Mouse (Mus musculus): ENCODE results near the gene Paxx. TPM values are rescaled to one million over a fixed set of nuclear protein-coding genes. Genes with fewer than 3 reads are reported as not detected.

Paxx gene
- polyA plus RNA-seq, 1 experiment from 2014 or later: 9.1 TPM

GRCm38 (mm10) chr2:25498622-25499478 lies 38.0 kb upstream of the Paxx start:
- H3K27ac ChIP-seq: no peak overlapping the region
- H3K9ac ChIP-seq: no peak overlapping the region
- H3K36me3 ChIP-seq: peaks cover 10% of the 10 kb centered on the region
- H3K9me3 ChIP-seq (replicated peaks): no peaks in the 10 kb centered on the region
- peaks cover 53% of the 10 kb centered on the region for H3K4me1 ChIP-seq
- ATAC-seq: no peak
- 48% methylated on average over 15 of the region's 15 CpGs for WGBS (ENCODE audit: insufficient replicate concordance)
- H3K4me2 ChIP-seq: no peak overlapping the region
- 0 out of 2 replicates have a peak, but pooled peaks cover under 1% of the 10 kb centered on the region for H3K27me3 ChIP-seq (replicated peaks)
- no peak overlapping the region for H3K4me3 ChIP-seq

DNA sequence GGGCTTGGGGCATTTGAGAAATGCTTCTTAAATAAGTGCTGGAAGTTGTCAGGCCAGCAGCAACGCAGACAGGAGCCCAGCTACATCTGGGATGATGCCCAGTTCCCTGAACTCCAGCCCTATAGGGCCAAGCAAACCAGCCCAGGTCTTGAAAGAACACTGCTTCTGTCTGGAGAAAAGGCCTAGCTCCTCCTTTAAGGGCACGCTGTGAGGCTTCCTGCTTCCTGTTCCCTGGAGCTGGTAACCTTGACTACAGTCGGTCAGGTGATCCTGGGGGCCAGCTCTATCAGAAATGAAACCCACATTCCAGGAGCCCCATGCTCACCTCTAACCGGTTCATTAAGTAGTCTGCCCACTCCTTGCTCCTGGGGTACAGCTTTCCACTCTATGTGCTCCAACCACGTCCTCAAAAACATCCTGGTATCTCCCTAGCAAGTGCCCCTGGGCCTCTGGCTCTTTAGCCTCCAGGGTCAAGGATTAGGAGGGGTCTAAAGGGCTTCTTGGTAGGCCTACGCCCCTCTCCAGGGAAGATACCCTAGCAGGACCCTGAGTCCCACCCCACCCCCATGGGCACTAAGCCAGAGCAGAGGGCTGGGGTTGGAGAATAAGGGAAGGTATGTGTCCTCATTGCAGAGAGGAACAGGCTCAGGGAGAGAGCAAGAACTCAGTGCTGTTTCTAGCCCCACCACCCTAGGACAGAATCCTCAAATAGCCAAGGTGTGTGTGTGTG lies 37.1 kb upstream of the Paxx start:
- 48% methylated on average over 6 of the region's 6 CpGs for WGBS (ENCODE audit: insufficient replicate concordance)
- Histone ChIP-seq H3K4me2 (no peak overlapping the region), H3K36me3 (peaks cover 2% of the 10 kb centered on the region; the same call in 1 of the 2 replicates), H3K9ac (no peak overlapping the region), H3K27me3 (replicated peaks) (0 out of 2 replicates have a peak, but pooled peaks cover 6% of the 10 kb centered on the region), H3K4me1 (peaks cover 44% of the 10 kb centered on the region), H3K4me3 (no peak overlapping the region), H3K27ac (no peak overlapping the region), H3K9me3 (replicated peaks) (no peaks in the 10 kb centered on the region)
- ATAC-seq: no peak

GRCm38 (mm10) chr2:25496462-25496861 lies 35.6 kb upstream of the Paxx start:
- Histone ChIP-seq H3K27ac (no peak overlapping the region), H3K36me3 (no peaks in the 10 kb centered on the region), H3K9ac (no peak overlapping the region), H3K4me3 (no peak overlapping the region), H3K4me2 (no peak overlapping the region), H3K4me1 (peaks cover 29% of the 10 kb centered on the region), H3K27me3 (replicated peaks) (0 out of 2 replicates have a peak, but pooled peaks cover 8% of the 10 kb centered on the region), H3K9me3 (replicated peaks) (no peaks in the 10 kb centered on the region)
- no peak for ATAC-seq
- WGBS (ENCODE audit: insufficient replicate concordance): 43% methylated on average over 4 of the region's 4 CpGs

DNA sequence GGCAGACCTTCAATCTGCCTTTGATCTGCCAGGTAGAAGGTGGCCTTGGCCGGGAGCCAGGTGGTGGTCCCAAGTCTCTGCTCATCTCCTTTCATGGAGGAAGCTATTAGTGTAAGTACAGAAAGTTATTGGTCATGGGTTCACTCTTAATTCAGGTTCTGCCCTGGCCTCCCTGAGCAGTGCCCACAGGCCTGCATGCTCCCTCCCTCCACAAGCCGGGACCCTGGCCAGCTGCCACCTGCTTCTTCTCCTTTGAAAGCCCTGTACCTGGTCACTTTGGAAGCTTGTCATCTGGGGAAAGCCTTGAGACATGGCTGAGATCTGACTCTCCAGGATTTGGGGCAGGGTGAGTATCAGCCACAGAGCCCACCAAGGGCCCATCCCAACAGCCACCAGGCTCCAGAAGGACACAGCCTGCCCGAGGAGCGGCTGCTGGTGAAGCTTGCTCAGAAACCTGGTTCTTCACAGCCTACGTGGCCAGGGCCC lies 32.6 kb upstream of the Paxx start, which contains the start of gene Lcn12:
Gene Lcn12, minus strand, starts transcription at position 436 of the 486 bp plus-strand sequence.
- H3K4me3 ChIP-seq: no peak within 1 kb of the TSS

GRCm38 (mm10) chr2:25492988-25493387 lies 32.1 kb upstream of the Paxx start:
- Histone ChIP-seq H3K36me3 (no peaks in the 10 kb centered on the region), H3K4me2 (no peak overlapping the region), H3K27ac (no peak overlapping the region), H3K4me1 (peaks cover 14% of the 10 kb centered on the region), H3K27me3 (replicated peaks) (0 out of 2 replicates have a peak, but pooled peaks cover 9% of the 10 kb centered on the region), H3K9me3 (replicated peaks) (no peaks in the 10 kb centered on the region), H3K4me3 (no peak overlapping the region), H3K9ac (no peak overlapping the region)
- no peak for ATAC-seq
- WGBS (ENCODE audit: insufficient replicate concordance): 63% methylated on average over 5 of the region's 5 CpGs

More for the DNA sequence above, 32.6 kb upstream of the Paxx start, which contains the start of gene Lcn12:
- Histone ChIP-seq H3K9me3 (replicated peaks) (no peaks in the 10 kb centered on the region), H3K36me3 (no peaks in the 10 kb centered on the region), H3K9ac (no peak within 1 kb of the TSS), H3K4me1 (peaks cover 15% of the 10 kb centered on the region), H3K27me3 (replicated peaks) (0 out of 2 replicates have a peak, but pooled peaks cover 9% of the 10 kb centered on the region), H3K4me2 (no peak within 1 kb of the TSS), H3K27ac (no peak within 1 kb of the TSS)
- no peak for ATAC-seq
- 63% methylated on average over 5 of the region's 5 CpGs for WGBS (ENCODE audit: insufficient replicate concordance)

DNA sequence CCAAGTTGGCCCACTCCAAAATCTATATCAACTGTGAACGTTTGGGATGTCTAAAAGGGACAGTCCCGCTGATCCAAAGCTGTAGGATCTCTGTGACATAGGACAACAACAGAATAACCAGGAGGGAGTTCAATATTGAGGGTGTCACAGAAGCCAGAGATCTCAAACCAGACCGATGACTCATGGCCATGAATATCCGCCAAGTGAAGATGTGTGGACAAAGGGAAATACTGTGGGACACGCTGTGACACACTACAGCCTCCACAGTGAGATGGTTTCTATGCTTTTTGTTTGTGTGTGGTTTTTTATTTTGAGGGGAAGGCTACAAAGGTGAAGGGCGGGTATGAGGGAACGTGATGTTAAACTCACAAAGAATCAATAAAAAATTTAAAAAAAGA lies 27.8 kb upstream of the Paxx start:
- Histone ChIP-seq H3K4me1 (peaks cover 37% of the 10 kb centered on the region), H3K9me3 (replicated peaks) (no peaks in the 10 kb centered on the region), H3K27ac (no peak overlapping the region), H3K4me3 (no peak overlapping the region), H3K36me3 (no peaks in the 10 kb centered on the region), H3K9ac (no peak overlapping the region), H3K4me2 (0 out of 2 replicates have a peak overlapping the region, but pooled peaks have one; percentile 15), H3K27me3 (replicated peaks) (0 out of 2 replicates have a peak, but pooled peaks cover 6% of the 10 kb centered on the region)
- WGBS (ENCODE audit: insufficient replicate concordance): 68% methylated on average over 7 of the region's 7 CpGs
- no peak for ATAC-seq

DNA sequence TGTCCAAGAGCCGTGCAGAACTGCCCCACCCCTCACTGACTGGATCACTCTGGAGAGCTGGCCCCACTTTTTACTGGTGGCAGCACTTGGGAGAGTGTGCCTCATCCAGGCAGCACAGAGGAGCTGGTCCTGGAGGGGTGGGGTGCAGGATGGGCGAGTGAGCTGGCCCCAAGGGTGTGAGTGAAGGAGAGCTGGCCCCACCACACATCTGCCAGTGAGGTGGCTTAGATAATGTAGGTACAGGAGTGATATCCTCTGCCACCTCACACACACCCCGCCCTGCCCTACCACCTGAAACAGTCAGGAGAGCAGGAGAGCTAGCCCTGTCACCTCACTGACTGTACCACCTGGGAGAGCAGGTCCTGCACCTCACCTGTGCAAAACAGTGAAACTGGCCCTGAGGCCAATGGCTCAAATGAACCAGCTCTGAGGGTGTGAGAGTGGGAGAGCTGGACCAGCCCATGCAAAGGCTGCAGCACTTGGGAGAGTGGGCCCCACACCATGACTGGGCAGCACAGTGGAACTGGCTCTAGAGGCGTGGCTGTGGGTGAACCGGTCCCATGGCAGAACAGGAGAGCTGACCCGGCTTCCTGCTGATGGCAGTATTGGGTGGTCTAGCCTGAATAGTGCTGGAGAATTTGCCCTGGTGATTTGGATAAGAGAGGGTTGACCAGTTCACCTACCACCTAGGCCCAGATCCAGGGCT lies 27.2 kb upstream of the Paxx start:
- Histone ChIP-seq H3K9me3 (replicated peaks) (no peaks in the 10 kb centered on the region), H3K9ac (no peak overlapping the region; the same call in 1 of the 2 replicates), H3K27ac (no peak overlapping the region), H3K4me2 (peak overlapping the region; percentile 15; the same call in 1 of the 2 replicates), H3K4me3 (no peak overlapping the region), H3K4me1 (peaks cover 37% of the 10 kb centered on the region), H3K27me3 (replicated peaks) (0 out of 2 replicates have a peak, but pooled peaks cover 2% of the 10 kb centered on the region), H3K36me3 (no peaks in the 10 kb centered on the region)
- ATAC-seq: peak; percentile 78
- WGBS (ENCODE audit: insufficient replicate concordance): 53% methylated on average over 6 of the region's 6 CpGs

GRCm38 (mm10) chr2:25484901-25485647 lies 24.2 kb upstream of the Paxx start:
- no peak overlapping the region for H3K9ac ChIP-seq
- no peaks in the 10 kb centered on the region for H3K27me3 ChIP-seq (replicated peaks)
- no peak overlapping the region for H3K4me3 ChIP-seq
- WGBS (ENCODE audit: insufficient replicate concordance): 53% methylated on average over 11 of the region's 11 CpGs
- peaks cover 37% of the 10 kb centered on the region for H3K4me1 ChIP-seq
- H3K36me3 ChIP-seq: no peaks in the 10 kb centered on the region
- no peak overlapping the region for H3K4me2 ChIP-seq
- H3K27ac ChIP-seq: peak overlapping the region; percentile 50
- peak; percentile 52 for ATAC-seq
- no peaks in the 10 kb centered on the region for H3K9me3 ChIP-seq (replicated peaks)

- no peaks in the 10 kb centered on the region for H3K36me3 ChIP-seq
- 16% methylated on average over 7 of the region's 7 CpGs for WGBS (ENCODE audit: insufficient replicate concordance)
- H3K4me3 ChIP-seq: no peak overlapping the region
- H3K4me2 ChIP-seq: no peak overlapping the region
- no peak for ATAC-seq
- no peak overlapping the region for H3K27ac ChIP-seq
- H3K27me3 ChIP-seq (replicated peaks): 0 out of 2 replicates have a peak, but pooled peaks cover 3% of the 10 kb centered on the region
- peaks cover 32% of the 10 kb centered on the region for H3K4me1 ChIP-seq
- H3K9me3 ChIP-seq (replicated peaks): no peaks in the 10 kb centered on the region
- H3K9ac ChIP-seq: no peak overlapping the region
Observed at GRCm38 (mm10) chr2:25482969-25483368, 22.1 kb upstream of the Paxx start.

DNA sequence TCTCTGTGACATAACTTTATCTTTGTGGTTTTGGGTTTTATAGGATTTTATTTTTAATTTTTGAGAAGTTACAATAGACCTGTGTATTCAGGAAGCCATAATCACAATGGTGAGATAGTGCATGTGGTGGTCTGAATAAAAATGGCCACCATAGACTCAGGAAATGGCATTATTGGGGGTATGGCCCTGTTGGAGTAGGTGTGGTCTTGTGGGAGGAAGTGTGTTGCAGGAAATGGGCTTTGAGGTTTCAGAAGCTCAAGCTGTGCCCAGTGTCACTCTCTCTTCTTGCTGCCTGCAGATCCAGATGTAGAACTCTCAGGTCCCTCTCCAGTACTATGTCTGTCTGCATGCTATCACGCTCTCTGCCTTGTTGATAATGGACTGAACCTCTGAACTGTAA lies 19.6 kb upstream of the Paxx start:
- no peak overlapping the region for H3K4me3 ChIP-seq
- H3K4me1 ChIP-seq: peaks cover 8% of the 10 kb centered on the region
- H3K9me3 ChIP-seq (replicated peaks): no peaks in the 10 kb centered on the region
- H3K9ac ChIP-seq: no peak overlapping the region
- no peak for ATAC-seq
- H3K36me3 ChIP-seq: no peaks in the 10 kb centered on the region
- no peak overlapping the region for H3K4me2 ChIP-seq
- no peak overlapping the region for H3K27ac ChIP-seq
- 0 out of 2 replicates have a peak, but pooled peaks cover 3% of the 10 kb centered on the region for H3K27me3 ChIP-seq (replicated peaks)
- 72% methylated on average over 1 of the region's 1 CpGs for WGBS (ENCODE audit: insufficient replicate concordance)

Data from liver, embryonic 12.5 days (tissue).